In genomic region chr12:51887301-51888290, GRCm38 (mm10) we compare ENCODE assay signal across 12 mouse cellular contexts. TPM values are rescaled to one million over a fixed set of nuclear protein-coding genes. Genes with fewer than 3 reads are reported as not detected.
DNase-seq lines count a peak whose midpoint lies in the region; ATAC-seq and TF ChIP-seq lines count a peak whose summit lies in the region.
"Had no signal": no experiment of that assay in that cellular context is flagged by ENCODE, and none has a peak within 500 bp of the region (broad histone marks: within the 10 kb centered on the region; RNA-seq: fewer than 3 reads in every experiment).

No protein-coding gene starts in this region.

- no peak for TF ChIP-seq CTCF in midbrain, postnatal 0 days (IDR thresholded peaks at IDR 0.05)

- H3K4me1 ChIP-seq in midbrain, postnatal 0 days (ENCODE audit: insufficient read depth, low read length): no peaks in the 10 kb centered on the region
- H3K4me1 ChIP-seq: midbrain, embryonic 15.5 days had no signal

- no peak overlapping the region for H3K27ac ChIP-seq in midbrain, postnatal 0 days (ENCODE audit: low read depth, low read length)
- H3K27ac ChIP-seq: liver, embryonic 14.5 days; midbrain, embryonic 15.5 days had no signal

- peak; percentile 73 for ATAC-seq in activated CD4-positive, CD25-positive, alpha-beta regulatory T cell, adult 4 months
- no peak for ATAC-seq in midbrain, postnatal 0 days (ENCODE audit: low FRiP score)
- ATAC-seq: midbrain, embryonic 15.5 days had no signal

- DNase-seq in spleen, adult 12 weeks (ENCODE audit: low spot score): peak; percentile 32
- DNase-seq in spleen, postnatal 14 days (ENCODE audit: low spot score in 2 of 2): no peak
- peak; percentile 51 to 54 for DNase-seq in natural killer cell, adult 2 months (ENCODE audit: low spot score in 2 of 2)
- peak; percentile 61 for DNase-seq in thymus, postnatal 25 days
- no peak for DNase-seq in frontal cortex, adult 2 months (ENCODE audit: extremely low spot score in 1 of 2, low spot score in 1 of 2)
- DNase-seq in right cerebral cortex, postnatal 14 days: no peak
- DNase-seq in midbrain, postnatal 0 days (ENCODE audit: low spot score): no peak
- DNase-seq: gastrocnemius, postnatal 36 days; heart, postnatal 4 days had no signal

- no peaks in the 10 kb centered on the region for H3K9me3 ChIP-seq in midbrain, postnatal 0 days (ENCODE audit: low read length)
- H3K9me3 ChIP-seq: midbrain, embryonic 15.5 days had no signal

- no peaks in the 10 kb centered on the region for H3K27me3 ChIP-seq in midbrain, postnatal 0 days (ENCODE audit: insufficient read depth, low read length)
- H3K27me3 ChIP-seq: midbrain, embryonic 15.5 days had no signal

- peaks cover 33% of the 10 kb centered on the region for H3K36me3 ChIP-seq in midbrain, postnatal 0 days (ENCODE audit: insufficient read depth, low read length)

- 87% methylated on average over 11 of the region's 11 CpGs for WGBS in midbrain, postnatal 0 days

- H3K4me2 ChIP-seq in midbrain, postnatal 0 days (ENCODE audit: low read depth, low read length, poor library complexity, severe bottlenecking): no peak overlapping the region
- H3K4me2 ChIP-seq: midbrain, embryonic 15.5 days had no signal

- H3K9ac ChIP-seq in midbrain, postnatal 0 days (replicated peaks; ENCODE audit: low read length, poor library complexity, severe bottlenecking): no peak overlapping the region
- H3K9ac ChIP-seq: liver, embryonic 14.5 days; midbrain, embryonic 15.5 days had no signal

- H3K4me3 ChIP-seq in midbrain, postnatal 0 days (ENCODE audit: low read depth, low read length): no peak overlapping the region
- H3K4me3 ChIP-seq: midbrain, embryonic 15.5 days had no signal

RNA-seq across cellular contexts. Expression of gene Hectd1, which starts 58.3 kb away (rescaled TPM):
- polyA plus RNA-seq in activated CD4-positive, CD25-positive, alpha-beta regulatory T cell, adult 4 months (2017; shearing (Covaris generic)): 10 to 100 TPM; 58.5 to 73.1 TPM
- polyA plus RNA-seq in frontal cortex, adult 2 months (2012; rRNA removed): 33.6 and 35.3 TPM in 2 replicates
- total RNA-seq in midbrain, postnatal 0 days (2014; rRNA removed): 75.7 and 91.7 TPM in 2 replicates
- 24.9 and 29.5 TPM in 2 replicates for polyA plus RNA-seq in midbrain, postnatal 0 days (2015; fragmentation: Nextera tagmentation; extraction: Ambion mirVana)

Comparison
In these comparisons a context has a peak if more than half of its experiments do, and no peak if none do; other contexts are left out.
1. DNase-seq: peak in spleen, adult 12 weeks (single experiment), natural killer cell, adult 2 months (2 of 2) and thymus, postnatal 25 days (single experiment); none in spleen, postnatal 14 days (0 of 2), frontal cortex, adult 2 months (0 of 2), right cerebral cortex, postnatal 14 days (single experiment) and midbrain, postnatal 0 days (single experiment).